Mouse (Mus musculus): ENCODE data around the gene Aldoart1. TPM values are rescaled to one million over a fixed set of nuclear protein-coding genes. Genes with fewer than 3 reads are reported as not detected.

Aldoart1 gene
- polyA plus RNA-seq, 1 experiment from 2014 or later: not detected

GRCm38 (mm10) chr4:72800816-72801215 is 51.6 kb downstream of the Aldoart1 start:
- no peaks in the 10 kb centered on the region for H3K9me3 ChIP-seq (ENCODE audit: control insufficient read depth)
- ATAC-seq: no peak
- TF ChIP-seq CTCF (IDR thresholded peaks at IDR 0.05; ENCODE audit: low read depth): no peak
- H3K4me2 ChIP-seq (replicated peaks; ENCODE audit: low read depth): no peak overlapping the region
- no peaks in the 10 kb centered on the region for H3K4me1 ChIP-seq (replicated peaks; ENCODE audit: control insufficient read depth, insufficient read depth, low read length)
- 79% methylated on average over 1 of the region's 1 CpGs for WGBS
- H3K36me3 ChIP-seq (ENCODE audit: control insufficient read depth, insufficient read depth): no peaks in the 10 kb centered on the region
- no peak overlapping the region for H3K27ac ChIP-seq (ENCODE audit: low read depth, low read length)
- no peak overlapping the region for H3K9ac ChIP-seq (ENCODE audit: low read depth, low read length)
- no peak overlapping the region for H3K4me3 ChIP-seq (ENCODE audit: low read depth, low read length)
- no peaks in the 10 kb centered on the region for H3K27me3 ChIP-seq (replicated peaks; ENCODE audit: control insufficient read depth, insufficient read depth, low read length)

Data from intestine, postnatal 0 days (tissue).